ENCODE assay signal across 10 mouse cellular contexts in genomic region chr6:92816311-92816751, GRCm38 (mm10). TPM values are rescaled to one million over a fixed set of nuclear protein-coding genes. Genes with fewer than 3 reads are reported as not detected.
A peak's percentile ranks its signal among the peaks of the same experiment; 100 is the strongest.
DNase-seq lines count a peak whose midpoint lies in the region; ATAC-seq lines count a peak whose summit lies in the region.
"Had no signal": no experiment of that assay in that cellular context is flagged by ENCODE, and none has a peak within 500 bp of the region (broad histone marks: within the 10 kb centered on the region; RNA-seq: fewer than 3 reads in every experiment).

Gene A730049H05Rik (plus strand): TSS chr6:92816478.

- H3K9me3 ChIP-seq in kidney, embryonic 14.5 days (ENCODE audit: control insufficient read depth, low read length) = no peaks in the 10 kb centered on the region
- no peaks in the 10 kb centered on the region for H3K9me3 ChIP-seq in forebrain, embryonic 15.5 days
- no peaks in the 10 kb centered on the region for H3K9me3 ChIP-seq in limb, embryonic 12.5 days

- no peaks in the 10 kb centered on the region for H3K27me3 ChIP-seq in kidney, embryonic 14.5 days (ENCODE audit: control insufficient read depth, insufficient read depth, low read length)
- no peaks in the 10 kb centered on the region for H3K27me3 ChIP-seq in forebrain, embryonic 15.5 days
- no peaks in the 10 kb centered on the region for H3K27me3 ChIP-seq in limb, embryonic 12.5 days
- H3K27me3 ChIP-seq: CH12.LX had no signal

- peaks cover 36% of the 10 kb centered on the region for H3K36me3 ChIP-seq in kidney, embryonic 14.5 days (ENCODE audit: control insufficient read depth, insufficient read depth, low read length)
- H3K36me3 ChIP-seq in forebrain, embryonic 15.5 days = no peaks in the 10 kb centered on the region
- H3K36me3 ChIP-seq in limb, embryonic 12.5 days = peaks cover 11% of the 10 kb centered on the region; the same call in 1 of the 2 replicates

- peak; percentile 11 for DNase-seq in kidney, adult 11 months
- DNase-seq in retina, embryonic 14.5 days (ENCODE audit: low spot score) = peak; percentile 43
- DNase-seq in urinary bladder, adult 2 months (ENCODE audit: low spot score) = no peak
- DNase-seq in spleen, postnatal 36 days (ENCODE audit: low spot score in 2 of 2) = no peak
- no peak for DNase-seq in gastrocnemius, adult 18-20 months (ENCODE audit: low spot score)

- no peak within 1 kb of the TSS for H3K4me2 ChIP-seq in kidney, embryonic 14.5 days (replicated peaks; ENCODE audit: low read depth, low read length)
- peak within 1 kb of the TSS; percentile 9; the same call in 1 of the 2 replicates for H3K4me2 ChIP-seq in forebrain, embryonic 15.5 days (replicated peaks)
- peak within 1 kb of the TSS; percentile 37 for H3K4me2 ChIP-seq in limb, embryonic 12.5 days

- H3K9ac ChIP-seq in kidney, embryonic 14.5 days (ENCODE audit: low read depth, low read length) = no peak within 1 kb of the TSS
- H3K9ac ChIP-seq in forebrain, embryonic 15.5 days (replicated peaks) = no peak within 1 kb of the TSS
- H3K9ac ChIP-seq in limb, embryonic 12.5 days (replicated peaks) = no peak within 1 kb of the TSS

- 35% methylated on average over 8 of the region's 8 CpGs for WGBS in kidney, embryonic 14.5 days
- WGBS in forebrain, embryonic 15.5 days = 4% methylated on average over 8 of the region's 8 CpGs
- WGBS in limb, embryonic 12.5 days = 25% methylated on average over 8 of the region's 8 CpGs

- H3K4me3 ChIP-seq in kidney, embryonic 14.5 days (ENCODE audit: low read length) = no peak within 1 kb of the TSS
- no peak within 1 kb of the TSS for H3K4me3 ChIP-seq in forebrain, embryonic 15.5 days
- H3K4me3 ChIP-seq in limb, embryonic 12.5 days (replicated peaks) = no peak within 1 kb of the TSS
- H3K4me3 ChIP-seq: myocyte had no signal

- no peak for ATAC-seq in kidney, embryonic 14.5 days (ENCODE audit: low FRiP score, low TSS enrichment)
- ATAC-seq in forebrain, embryonic 15.5 days (replicated peaks) = no peak
- ATAC-seq in limb, embryonic 12.5 days (ENCODE audit: insufficient number of reproducible peaks, insufficient read depth, low FRiP score, low TSS enrichment, low read depth) = no peak

- no peaks in the 10 kb centered on the region for H3K4me1 ChIP-seq in kidney, embryonic 14.5 days (ENCODE audit: control insufficient read depth, insufficient read depth, low read length)
- H3K4me1 ChIP-seq in forebrain, embryonic 15.5 days = peaks cover 14% of the 10 kb centered on the region
- H3K4me1 ChIP-seq in limb, embryonic 12.5 days (replicated peaks) = peaks cover 9% of the 10 kb centered on the region

- no peak within 1 kb of the TSS for H3K27ac ChIP-seq in kidney, embryonic 14.5 days (ENCODE audit: low read depth, low read length)
- no peak within 1 kb of the TSS for H3K27ac ChIP-seq in forebrain, embryonic 15.5 days (replicated peaks)
- no peak within 1 kb of the TSS for H3K27ac ChIP-seq in limb, embryonic 12.5 days

RNA-seq across cellular contexts. Expression of gene A730049H05Rik, which starts in this region (rescaled TPM):
- polyA plus RNA-seq in kidney, embryonic 14.5 days (2014; fragmentation: Nextera tagmentation; extraction: Ambion mirVana) = 1.2 and 1.6 TPM in 2 replicates
- 0.28 and 0.41 TPM in 2 replicates for polyA plus RNA-seq in forebrain, embryonic 15.5 days (2015; fragmentation: Nextera tagmentation; extraction: Ambion mirVana)
- polyA plus RNA-seq in limb, embryonic 12.5 days (2016; fragmentation: Nextera tagmentation; extraction: Ambion mirVana) = 0.35 TPM in 2 replicates
- not detected in 2 replicates for polyA plus RNA-seq in urinary bladder, adult 2 months (2012; rRNA removed)
- total RNA-seq in gastrocnemius, adult 18-20 months (2021) = under 1 TPM in 1 of 2 experiments, not detected in 1; 0.09 TPM
- total RNA-seq: CH12.LX had no signal

Comparison
In these comparisons a context has a peak if more than half of its experiments do, and no peak if none do; other contexts are left out.
1. DNase-seq: peak in kidney, adult 11 months (single experiment) and retina, embryonic 14.5 days (single experiment); none in urinary bladder, adult 2 months (single experiment), spleen, postnatal 36 days (0 of 2) and gastrocnemius, adult 18-20 months (single experiment).